ENCODE assay signal across 9 mouse cellular contexts in the genomic region with DNA sequence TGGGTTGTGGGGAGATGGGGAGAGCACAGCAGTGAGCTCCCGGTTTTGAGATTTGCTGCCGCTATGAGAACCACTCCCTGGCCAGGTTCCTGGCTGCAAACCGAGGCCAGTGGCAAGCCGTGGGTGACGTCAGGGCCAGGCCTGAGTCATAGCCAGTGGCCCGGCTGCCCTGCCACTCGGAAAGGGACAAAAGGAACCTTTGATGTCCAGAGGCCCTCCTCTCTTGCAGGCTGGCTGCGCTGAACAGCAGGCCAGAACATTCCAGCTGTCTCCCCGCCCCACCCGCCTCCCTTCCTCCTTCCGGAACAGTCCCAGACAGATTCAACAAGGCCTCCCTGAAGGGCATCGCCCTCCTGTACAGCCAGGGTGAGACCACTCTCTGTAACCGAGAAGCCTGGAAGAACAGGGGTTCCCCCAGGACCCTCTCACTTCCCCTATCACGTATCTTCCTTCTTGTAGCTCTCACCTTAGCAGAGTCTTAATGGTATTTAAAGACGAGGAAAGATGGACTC. TPM values are rescaled to one million over a fixed set of nuclear protein-coding genes. Genes with fewer than 3 reads are reported as not detected.
A peak's percentile ranks its signal among the peaks of the same experiment; 100 is the strongest.
DNase-seq lines count a peak whose midpoint lies in the region; ATAC-seq lines count a peak whose summit lies in the region.
"Had no signal": no experiment of that assay in that cellular context is flagged by ENCODE, and none has a peak within 500 bp of the region (broad histone marks: within the 10 kb centered on the region; RNA-seq: fewer than 3 reads in every experiment).

A gene (minus strand): TSS at position 229 of the 512 bp plus-strand sequence.

- whole genome bisulfite sequencing in hindbrain, embryonic 14.5 days: 55% methylated on average over 15 of the region's 15 CpGs

- no peaks in the 10 kb centered on the region for H3K9me3 ChIP-seq in hindbrain, embryonic 14.5 days (ENCODE audit: control insufficient read depth, low read length)
- H3K9me3 ChIP-seq: liver, embryonic 15.5 days had no signal

- no peaks in the 10 kb centered on the region for H3K4me1 ChIP-seq in hindbrain, embryonic 14.5 days (replicated peaks; ENCODE audit: control insufficient read depth, insufficient read depth, low read length)
- H3K4me1 ChIP-seq: liver, embryonic 15.5 days had no signal

- peak; percentile 91 for DNase-seq in ZHBTc4 (ENCODE audit: low read depth, low spot score)
- DNase-seq in cerebellum, postnatal 25 days: peak; percentile 55 to 73
- peak; percentile 55 to 62 for DNase-seq in gastrocnemius, adult 8-10 months (ENCODE audit: low spot score in 2 of 2)
- DNase-seq in hindbrain, embryonic 14.5 days (ENCODE audit: low spot score): no peak
- DNase-seq in layer of hippocampus, postnatal 36 days: peak; percentile 64 to 67
- DNase-seq in lung, postnatal 25 days (ENCODE audit: low spot score): peak; percentile 91
- peak; percentile 41 to 62 for DNase-seq in right cerebral cortex, adult 2 months (ENCODE audit: low spot score in 2 of 2)
- no peak for DNase-seq in T-cell, adult 2 months (ENCODE audit: low spot score)

- H3K27me3 ChIP-seq in hindbrain, embryonic 14.5 days (ENCODE audit: control insufficient read depth, insufficient read depth, low read length): no peaks in the 10 kb centered on the region
- H3K27me3 ChIP-seq: liver, embryonic 15.5 days had no signal

- H3K9ac ChIP-seq in hindbrain, embryonic 14.5 days: no peak within 1 kb of the TSS
- H3K9ac ChIP-seq: liver, embryonic 15.5 days had no signal

- no peak within 1 kb of the TSS for H3K4me3 ChIP-seq in hindbrain, embryonic 14.5 days (replicated peaks; ENCODE audit: low read length)
- H3K4me3 ChIP-seq: liver, embryonic 15.5 days had no signal

- ATAC-seq in hindbrain, embryonic 14.5 days (ENCODE audit: low FRiP score): no peak

- no peaks in the 10 kb centered on the region for H3K36me3 ChIP-seq in hindbrain, embryonic 14.5 days (replicated peaks; ENCODE audit: control insufficient read depth, insufficient read depth)
- H3K36me3 ChIP-seq: liver, embryonic 15.5 days had no signal

- no peak within 1 kb of the TSS for H3K4me2 ChIP-seq in hindbrain, embryonic 14.5 days (replicated peaks)
- H3K4me2 ChIP-seq: liver, embryonic 15.5 days had no signal

- no peak within 1 kb of the TSS for H3K27ac ChIP-seq in hindbrain, embryonic 14.5 days
- H3K27ac ChIP-seq: liver, embryonic 15.5 days had no signal

RNA-seq across cellular contexts. Expression of the gene that starts here (rescaled TPM):
- 10 to 100 TPM; 32.6 to 33.9 (median 32.9) TPM for total RNA-seq in gastrocnemius, adult 8-10 months (2022)
- polyA plus RNA-seq in hindbrain, embryonic 14.5 days (2014; fragmentation: Nextera tagmentation; extraction: Ambion mirVana): 46.9 and 52.2 TPM in 2 replicates
- total RNA-seq in layer of hippocampus, postnatal 36 days (2021): 10 to 100 TPM; 56.4 to 63.4 TPM

Comparison
In these comparisons a context has a peak if more than half of its experiments do, and no peak if none do; other contexts are left out.
1. DNase-seq: peak in ZHBTc4 (single experiment), cerebellum, postnatal 25 days (2 of 2), gastrocnemius, adult 8-10 months (2 of 2), layer of hippocampus, postnatal 36 days (2 of 2), lung, postnatal 25 days (single experiment) and right cerebral cortex, adult 2 months (2 of 2); none in hindbrain, embryonic 14.5 days (single experiment) and T-cell, adult 2 months (single experiment).